Mouse (Mus musculus) heart, postnatal 36 days (tissue): ENCODE measurements at regions not wholly inside any gene's neighbourhood (a gene's known extent, or its start where the extent isn't known, plus 50 kb on each side); places are given as distances from the start of the nearest gene placed in this dataset.

Source experiments
- DNase-seq, 2 experiments: peaks; one replicate each; pipeline ENCODE4 v3.0.0; 2021 to 2022
- intact Hi-C: fragments of 180-260 bp; cut with DNase I; formaldehyde crosslinking; loops from one replicate; pipeline ENCODE4 v1.15.1; 2025

DNA sequence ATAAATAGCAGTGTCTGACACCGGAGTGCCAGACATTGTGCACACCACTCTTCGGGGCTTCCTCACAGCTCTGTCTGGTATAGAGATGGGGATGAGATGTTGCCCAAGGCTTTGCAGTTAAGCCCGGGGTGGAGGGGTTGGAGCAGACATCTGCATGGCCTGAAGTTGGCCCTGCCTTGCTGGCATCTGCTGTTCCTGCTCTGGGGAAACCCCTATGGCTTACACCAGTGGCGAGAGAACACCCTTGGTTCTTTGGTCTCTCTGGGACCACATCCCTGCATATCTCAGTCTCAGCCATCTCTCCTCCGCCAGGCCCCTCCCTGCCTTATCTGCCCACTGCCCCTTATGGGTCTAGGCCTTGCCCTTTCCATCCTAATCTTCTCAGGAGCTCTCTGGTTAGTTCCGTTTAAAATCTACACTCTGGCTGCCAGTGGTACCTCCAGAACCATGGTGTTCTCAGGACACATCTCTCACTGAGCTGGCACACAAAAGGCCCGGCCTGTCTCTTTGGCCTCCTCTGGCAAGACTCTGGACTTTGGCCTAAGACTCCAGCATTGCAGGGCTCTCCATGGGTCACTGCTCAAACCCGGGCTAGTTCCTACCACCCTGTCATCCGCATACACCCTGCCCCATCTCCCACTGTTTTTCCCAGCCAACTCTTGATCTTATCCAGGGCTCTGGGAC lies 123.3 kb upstream of the Id2 start:
- no peak for DNase-seq
- intact Hi-C loops = no loop called here

DNA sequence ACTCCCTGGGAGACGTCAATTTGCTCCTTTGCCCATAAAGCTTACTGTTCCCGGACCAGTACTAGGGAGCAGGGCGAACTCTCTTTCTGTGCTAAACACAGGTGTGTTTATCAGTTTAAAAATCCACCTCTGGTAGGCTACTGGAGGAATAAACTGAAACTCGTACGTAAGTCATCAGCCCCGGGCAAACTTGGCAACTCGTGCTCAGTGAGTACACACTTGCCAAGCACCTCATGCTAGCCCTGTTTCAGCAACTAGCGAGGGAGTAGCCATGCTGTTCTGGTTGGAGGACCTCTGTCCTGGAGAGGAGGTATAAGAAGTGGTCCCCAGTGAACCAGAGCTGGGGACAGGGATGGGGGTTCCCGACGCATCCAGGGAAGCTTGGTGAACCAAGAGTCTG lies 122.6 kb upstream of the Id2 start:
- intact Hi-C loops = no loop called here
- DNase-seq = no peak

DNA sequence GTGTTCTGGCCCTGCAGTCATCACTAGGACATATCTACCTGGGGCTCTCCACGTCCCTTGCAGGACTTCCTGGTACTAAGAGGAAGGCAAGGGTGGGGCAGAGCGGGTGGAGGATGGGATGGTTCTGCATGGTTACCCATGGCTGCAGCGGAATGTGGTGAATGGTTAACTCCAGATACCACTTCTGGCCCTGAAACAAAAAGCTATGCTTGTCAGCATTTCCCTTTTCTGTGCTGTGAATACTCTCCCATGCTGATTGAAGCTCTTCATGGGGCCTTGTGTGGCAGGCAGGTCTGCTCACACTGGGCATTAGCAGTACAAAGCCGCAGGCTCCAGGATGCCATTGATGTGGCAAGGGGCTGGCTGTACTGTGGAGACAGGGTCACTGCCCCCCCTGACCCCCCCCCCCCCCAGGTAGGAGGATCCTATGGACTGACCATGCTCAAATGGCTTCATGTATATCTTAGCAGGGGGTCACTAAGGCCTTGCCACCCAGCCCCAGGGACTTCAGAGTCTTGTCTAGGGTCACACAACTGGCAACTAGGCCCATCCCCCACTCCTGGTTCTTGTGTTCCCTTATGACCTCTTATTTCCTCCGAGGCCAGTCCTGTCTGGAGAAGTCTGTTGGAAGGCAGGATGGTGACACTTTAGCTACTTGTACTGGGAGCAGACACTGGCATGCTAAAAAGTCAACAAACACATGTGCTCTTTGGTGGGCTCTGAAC lies 120.0 kb upstream of the Id2 start:
- intact Hi-C loops = no loop called here
- DNase-seq = no peak

DNA sequence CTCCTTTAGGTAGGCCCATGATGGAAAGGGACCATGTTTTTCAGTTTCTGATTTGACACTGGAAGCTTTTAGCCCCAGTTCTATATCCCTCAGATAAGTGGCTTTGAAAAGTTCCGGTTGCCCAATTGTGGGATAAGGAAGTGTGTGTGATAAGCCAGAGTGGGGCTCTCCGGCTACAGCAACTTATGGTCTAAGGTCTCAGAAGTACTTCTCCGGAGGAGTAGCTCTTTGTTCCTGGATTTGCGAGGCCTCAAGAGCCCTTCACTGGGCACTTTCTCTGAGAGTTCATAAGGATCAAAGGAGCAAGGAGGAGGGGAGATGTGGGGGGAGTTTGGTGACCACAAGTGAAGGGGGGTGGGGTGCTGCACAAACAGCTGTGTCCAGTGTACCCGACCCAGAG lies 118.3 kb upstream of the Id2 start:
- intact Hi-C loops = no loop called here

DNA sequence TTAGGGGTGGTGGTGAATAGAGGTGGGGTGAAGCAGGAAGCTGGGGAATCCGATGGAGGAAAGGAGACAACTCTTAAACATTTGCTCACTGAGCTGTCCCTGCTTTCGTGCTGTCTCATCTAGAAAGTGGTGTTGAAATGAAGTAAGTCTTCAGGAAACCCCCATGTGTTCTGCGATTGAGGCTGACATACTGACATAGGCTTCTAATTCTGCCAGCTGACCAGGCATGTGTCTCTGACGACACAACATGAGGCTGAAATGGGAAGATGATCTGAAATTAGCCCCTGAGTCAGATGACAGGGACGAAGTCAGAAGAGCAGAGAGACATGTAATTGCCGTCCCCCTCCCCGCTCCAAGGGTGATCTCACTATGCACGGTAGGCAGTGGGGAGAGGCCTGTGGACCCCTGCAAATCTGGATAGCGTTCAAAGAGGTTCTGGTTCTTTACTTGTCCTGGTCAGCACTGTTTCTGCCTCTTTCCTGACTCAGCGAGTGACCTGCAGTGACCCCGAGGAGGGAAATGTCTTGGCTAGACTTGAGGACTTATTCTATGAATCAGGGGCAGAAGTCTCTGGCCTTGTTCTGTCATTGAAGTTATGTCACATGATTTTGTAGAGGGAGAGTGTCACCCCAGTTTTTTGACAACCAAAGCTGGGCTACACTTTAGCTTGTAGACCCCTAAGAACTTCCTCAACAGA lies 117.0 kb upstream of the Id2 start:
- intact Hi-C loops = no loop called here
- DNase-seq = no peak

More for the DNA sequence above, 118.3 kb upstream of the Id2 start:
- DNase-seq = no peak

DNA sequence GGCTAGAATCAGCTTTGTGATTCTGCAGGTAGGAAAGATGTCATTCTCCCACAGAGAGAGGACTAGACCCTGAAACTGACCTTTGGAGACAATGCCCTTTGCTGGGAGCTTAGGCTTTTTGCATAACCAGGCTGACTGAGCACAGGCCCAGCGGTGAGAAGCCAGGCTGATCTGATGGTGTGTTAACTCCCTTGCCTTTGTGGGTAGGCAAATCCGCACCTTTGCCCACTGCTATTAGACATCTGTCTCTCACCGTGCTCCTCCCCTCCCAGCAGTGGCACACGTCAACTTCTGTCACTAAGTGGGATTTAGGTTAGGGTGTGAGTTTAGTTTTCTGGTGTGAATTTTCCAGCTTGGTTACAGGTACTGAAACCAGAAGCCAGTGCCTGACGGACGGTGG lies 114.4 kb upstream of the Id2 start:
- intact Hi-C loops = no loop called here
- no peak for DNase-seq

DNA sequence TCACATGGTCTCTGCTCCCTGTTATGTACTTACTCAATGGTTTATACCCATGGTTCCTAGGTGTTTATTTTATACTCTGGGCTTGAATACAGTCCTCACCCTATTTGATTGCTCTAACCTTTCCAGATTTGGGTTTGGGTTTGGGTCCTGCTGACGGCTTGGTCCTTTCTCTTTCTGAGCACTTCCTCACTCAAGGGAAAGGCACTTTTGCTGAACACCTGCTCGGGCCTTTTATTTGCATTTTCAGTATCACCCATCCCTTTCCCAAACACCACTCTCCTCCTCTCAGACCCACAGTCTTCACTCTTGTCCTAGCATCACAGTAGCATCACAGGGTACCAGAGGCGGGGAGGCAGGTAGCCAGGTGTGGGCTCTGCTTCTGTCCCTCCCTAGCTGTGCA lies 113.7 kb upstream of the Id2 start:
- no peak for DNase-seq
- intact Hi-C loops = no loop called here

DNA sequence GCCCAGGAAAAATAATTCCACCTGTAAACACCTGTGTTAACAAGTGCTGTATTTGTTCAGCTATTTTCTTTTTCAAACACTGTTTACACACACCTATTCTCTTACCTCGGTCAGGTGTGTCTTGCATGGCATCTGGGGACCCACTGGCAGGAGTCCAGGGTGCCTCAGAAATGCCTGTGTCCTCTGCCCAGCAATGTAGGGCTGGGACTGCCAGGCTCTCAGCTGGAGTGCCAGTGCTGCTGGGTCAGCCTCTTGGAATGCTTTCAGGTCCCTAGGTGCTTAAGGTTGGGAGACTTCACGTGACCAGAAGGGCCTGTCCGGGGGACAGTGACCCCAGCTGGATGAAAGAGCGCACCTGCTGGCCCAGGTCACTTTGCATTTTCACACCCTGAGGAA lies 112.4 kb upstream of the Id2 start:
- intact Hi-C loops = no loop called here
- no peak for DNase-seq

DNA sequence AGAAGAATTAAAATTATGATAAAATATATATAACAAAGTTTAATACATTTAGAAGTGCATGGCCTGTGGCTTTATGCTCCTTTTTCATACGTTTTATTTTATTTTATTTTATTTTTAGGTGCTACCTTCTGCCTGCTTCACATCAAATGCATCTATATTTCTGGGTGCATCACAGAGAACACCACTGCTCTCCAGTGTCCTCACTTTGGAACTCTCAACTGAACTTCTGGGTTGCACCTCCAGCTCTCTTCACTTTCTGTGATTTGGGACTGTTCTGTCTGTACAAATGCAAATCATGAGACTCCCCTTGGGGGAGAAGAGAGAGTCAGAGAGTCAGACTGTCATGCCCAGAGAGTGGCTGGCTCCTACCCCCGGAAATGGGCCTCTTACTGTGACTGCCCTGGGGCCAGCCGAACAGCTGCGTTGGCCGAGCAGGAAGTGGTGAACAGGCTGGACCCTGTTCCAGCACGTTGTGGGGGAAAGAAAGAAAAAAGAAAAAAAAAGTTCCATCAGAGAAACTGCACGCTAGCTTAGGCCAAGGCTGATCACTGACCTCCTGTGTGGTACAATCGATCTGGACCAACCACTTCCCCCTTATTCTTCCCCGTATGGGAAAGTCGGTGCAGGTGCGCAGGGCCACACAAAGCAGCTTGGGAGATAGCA lies 111.9 kb upstream of the Id2 start:
- intact Hi-C loops = no loop called here
- DNase-seq = peak in 1 of 2 experiments; percentile 21

DNA sequence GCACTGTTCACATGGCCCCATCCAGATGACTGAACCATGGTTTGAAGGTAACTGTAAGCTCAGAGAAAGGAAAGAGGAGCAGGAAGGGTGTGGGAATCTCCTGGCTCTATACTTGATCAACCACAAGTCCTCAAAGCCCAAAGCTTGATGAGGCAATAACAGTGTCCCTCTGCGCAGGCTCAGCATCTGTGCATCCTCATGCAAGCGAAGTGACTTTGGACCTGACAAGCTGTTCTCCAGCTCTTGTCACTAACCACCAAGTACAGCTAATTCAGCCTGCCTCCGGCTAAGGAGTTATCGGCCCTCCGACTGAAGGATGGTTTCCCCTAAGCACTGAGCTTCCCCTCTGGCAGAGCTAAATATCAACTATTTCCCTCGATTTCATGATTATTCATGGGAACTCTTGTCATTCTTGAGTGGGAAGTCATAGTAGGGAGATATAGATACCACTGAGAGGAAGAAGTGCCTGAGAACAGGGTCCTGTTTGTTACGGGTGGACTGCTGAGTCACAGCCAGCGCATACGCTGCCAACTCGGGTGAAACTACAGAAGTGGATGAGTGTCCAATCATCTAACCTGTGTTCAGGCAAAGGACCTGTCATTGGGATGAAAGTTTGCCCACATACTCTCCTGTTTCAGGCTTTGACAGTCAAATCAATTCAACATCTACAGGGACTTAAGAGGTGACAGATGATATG lies 106.6 kb upstream of the Id2 start:
- no peak for DNase-seq
- intact Hi-C loops = no loop called here

DNA sequence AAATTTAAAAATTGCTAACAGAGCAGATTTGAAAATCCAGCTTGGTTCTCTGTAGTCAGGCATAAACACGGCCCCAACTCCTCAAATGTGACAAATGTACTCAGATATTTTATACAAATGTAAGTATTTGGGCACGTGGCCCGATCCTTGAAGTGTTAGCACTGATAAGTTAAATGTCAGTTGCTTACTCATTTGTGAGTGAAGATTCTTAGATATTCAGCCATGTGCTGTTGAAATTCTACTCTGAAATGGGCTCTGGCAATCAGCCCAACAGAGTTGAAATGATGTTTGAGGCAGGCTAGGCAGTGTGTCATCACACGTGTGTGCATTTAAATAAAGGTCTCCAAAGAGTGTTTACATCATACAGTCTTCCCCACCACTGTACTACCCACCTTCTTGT lies 103.2 kb upstream of the Id2 start:
- no peak for DNase-seq
- intact Hi-C loops = no loop called here

DNA sequence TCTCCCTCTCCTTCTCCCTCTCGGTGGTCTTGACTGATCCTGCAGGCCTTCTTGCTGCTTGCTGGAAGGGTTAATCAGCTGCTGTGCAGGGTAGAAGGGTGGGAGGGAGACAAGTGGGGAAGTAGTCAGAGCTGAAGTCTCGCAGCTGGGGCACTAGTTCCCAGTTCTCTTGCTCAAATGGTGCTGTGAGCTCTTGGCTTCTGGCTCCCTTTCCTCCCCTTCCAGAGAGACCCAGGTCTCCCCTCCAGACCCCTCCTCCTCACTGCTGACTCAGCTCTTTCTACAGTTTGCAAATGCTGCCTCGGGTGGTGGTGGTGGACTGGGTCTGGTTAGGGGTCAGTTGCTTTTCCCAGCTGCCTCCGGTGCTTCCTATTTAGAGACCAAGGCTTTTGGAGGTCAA lies 100.8 kb upstream of the Id2 start:
- DNase-seq = no peak
- intact Hi-C loops = no loop called here

DNA sequence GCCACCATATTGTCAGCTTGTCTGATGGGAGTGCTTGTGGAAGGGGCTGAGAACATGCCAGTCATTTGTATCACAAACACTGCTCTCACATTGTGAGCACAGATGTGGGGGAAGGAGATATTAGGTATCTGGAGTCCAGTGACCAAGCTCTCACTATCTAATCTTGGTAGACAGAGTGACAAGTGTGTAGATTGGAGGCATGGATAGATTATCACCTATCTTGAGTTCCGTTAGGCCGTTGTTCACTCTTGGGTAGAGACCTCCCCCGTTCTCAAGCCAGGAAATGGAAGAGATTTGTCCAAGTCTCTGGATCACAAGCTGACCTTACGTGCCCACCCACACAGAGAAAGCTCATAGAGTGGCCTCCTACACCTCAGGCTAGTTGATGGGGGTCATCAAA lies 99.1 kb upstream of the Id2 start:
- intact Hi-C loops = no loop called here
- DNase-seq = no peak

DNA sequence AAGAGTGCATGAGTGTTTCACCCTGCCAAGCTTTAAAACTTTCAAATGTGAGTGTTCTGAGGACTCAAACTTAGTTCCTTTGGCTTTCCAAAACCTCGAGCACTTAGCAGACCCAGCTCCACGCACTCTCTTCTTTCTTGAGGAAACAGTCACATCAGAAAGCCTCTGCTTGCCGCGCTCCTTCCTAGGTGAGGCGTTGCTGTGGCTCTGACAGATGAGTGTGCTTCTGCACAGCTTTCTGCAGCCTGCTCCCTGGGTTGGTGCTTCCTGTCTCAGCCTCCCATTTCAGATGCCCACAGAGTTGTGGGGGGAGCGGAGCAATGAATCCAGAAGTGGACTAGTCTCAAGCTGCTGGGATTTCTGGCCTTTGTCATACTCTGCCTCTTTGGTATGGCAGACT lies 95.3 kb upstream of the Id2 start:
- DNase-seq = no peak
- intact Hi-C loops = no loop called here

DNA sequence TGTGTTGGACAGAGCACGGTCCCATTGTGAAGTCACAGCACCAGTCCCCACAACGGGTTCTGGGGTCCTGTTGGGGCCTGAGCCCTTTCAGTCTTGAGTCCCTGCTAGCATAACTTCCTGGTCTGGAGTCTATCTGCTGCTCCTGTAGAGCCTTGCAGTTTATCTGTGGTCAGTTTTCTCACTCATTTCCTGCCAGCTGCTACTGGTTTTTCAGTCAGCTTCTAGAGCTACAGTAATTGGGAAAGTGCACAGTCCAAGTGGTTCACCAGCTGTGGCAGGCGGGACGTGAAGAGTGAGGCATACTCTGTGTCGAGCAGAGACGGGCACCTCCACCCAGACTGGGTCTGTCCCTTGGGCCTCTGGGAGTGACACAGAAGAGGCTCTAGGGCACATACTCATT lies 93.4 kb upstream of the Id2 start:
- DNase-seq = peak; percentile 28 to 32
- intact Hi-C loops = no loop called here

DNA sequence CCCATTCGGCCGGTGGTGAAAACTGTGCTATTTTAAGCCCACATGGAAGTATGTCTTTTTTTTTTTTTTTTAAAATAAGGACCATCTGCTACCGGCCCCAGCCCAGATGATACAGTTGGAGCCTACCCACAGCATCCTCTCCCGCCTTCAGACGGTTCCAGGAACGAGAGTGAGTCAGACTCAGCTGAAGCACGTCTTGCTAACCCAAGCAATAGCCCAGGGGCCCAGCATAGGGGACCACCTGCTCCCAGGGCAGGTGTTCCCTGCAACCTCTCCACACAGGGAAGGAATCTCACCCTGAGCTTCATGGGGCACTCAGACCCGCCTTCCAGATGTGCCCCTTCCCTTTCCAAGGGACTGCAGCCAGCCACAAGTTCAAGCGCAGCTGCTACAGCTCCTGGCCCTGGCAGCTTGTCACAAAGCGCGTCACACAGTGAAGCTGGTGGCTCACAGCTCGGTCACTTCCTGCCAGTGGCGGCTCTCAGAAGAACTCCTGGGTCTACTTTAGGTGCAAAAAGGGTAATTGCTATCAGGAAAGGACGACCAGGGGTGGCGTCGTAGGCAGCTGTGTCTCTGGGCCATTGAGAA lies 92.3 kb upstream of the Id2 start:
- intact Hi-C loops = no loop called here
- DNase-seq = peak; percentile 56 to 65

DNA sequence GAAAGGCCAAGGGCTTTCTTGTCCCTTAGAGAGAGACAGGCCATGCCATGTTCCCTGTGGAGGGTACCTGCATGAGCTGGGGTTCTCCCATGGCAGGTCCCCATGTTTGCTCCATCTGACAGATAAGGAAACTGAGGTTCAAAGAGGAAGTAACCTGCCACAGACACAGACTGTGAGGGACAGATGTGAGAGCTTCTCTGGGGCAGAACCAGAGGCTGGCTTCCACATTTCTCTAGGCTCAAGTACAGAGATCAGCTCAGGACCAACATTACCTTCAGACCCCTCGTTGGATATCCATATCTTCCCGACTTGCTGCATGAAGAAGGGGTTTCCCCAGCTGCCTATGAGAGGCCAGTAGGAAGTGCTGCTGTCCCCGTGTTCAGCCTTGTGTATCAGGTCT lies 91.6 kb upstream of the Id2 start:
- intact Hi-C loops = no loop called here
- no peak for DNase-seq

DNA sequence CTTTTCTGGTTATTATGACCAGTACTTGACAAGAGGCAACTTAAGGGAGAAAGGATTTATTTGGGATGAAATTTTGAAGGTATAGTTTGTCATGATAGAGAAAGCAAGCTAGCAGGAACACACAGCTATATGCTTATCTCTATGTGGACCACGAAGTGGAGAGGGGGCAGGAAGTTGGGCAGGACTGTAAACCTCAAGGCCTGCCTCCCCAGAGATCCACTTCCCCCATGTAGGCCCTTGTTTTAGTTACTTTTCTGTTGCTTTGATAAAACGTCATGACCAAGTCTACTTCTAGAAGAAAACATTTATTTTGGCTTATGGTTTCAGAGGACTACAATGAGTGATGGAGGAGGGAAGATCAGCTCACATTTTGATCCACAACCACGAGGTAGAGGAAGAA lies 90.3 kb upstream of the Id2 start:
- no peak for DNase-seq
- intact Hi-C loops = no loop called here

DNA sequence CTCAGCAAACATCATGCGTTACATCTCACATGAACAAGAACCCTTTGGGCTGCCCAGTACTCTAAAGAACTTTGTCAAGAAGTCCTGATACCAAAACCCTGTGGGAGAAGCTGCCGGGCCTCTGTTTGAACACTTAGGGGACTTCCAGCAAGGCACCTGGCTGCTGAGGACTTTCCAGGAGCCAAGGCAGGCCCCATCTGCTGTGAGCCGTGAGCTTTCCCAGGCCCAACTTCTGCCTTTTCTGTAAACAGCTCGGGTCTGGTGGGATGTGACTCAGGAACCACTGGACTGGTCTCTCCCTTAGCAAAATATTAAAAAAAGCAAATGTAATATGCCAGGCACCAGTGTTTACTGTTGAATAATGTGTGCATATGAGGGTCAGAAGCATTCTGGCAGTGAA lies 85.7 kb upstream of the Id2 start:
- intact Hi-C loops = no loop called here
- DNase-seq = no peak

DNA sequence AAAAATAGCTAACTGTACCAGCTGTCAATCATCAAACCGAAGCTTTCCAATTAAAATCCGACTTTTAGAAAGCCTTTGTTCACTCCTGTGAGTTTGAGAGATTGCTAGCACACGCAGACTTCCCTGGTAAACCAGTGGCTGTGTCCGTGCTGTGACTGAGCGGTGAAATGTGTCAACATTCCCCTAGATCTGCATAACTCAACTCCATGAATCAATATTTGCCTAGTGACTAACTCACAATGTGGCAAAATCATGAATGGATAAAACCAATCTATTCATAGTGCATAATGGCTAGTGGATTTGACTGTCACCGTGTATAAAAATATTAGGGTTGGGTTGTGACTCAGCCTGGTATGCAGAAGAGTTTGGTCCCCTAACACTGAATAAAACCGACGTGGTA lies 84.4 kb upstream of the Id2 start:
- no peak for DNase-seq
- intact Hi-C loops = no loop called here

DNA sequence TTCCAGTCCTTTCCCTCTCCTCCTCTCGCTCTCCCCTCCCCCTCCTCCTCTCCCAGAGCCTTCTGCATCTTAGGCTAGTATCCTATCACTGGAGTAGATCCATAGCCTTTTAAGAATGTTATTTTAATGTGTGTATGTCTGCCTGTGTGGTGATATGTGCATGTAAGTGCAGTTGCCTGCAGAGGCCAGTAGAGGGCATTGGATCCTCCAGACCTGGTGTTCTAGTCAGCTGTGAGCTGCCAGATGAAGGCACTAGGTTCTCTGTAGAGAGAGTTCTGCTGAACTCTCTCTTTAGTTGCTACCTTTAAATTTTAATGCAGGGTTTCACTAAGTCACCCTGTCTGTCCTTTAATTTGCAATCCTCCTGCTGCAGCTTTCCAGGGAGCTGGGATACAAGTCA lies 83.9 kb upstream of the Id2 start:
- DNase-seq = no peak
- intact Hi-C loops = no loop called here
